Mouse (Mus musculus) cerebellum, adult 2 months (tissue): ENCODE data around the gene Fam208b. TPM values are rescaled to one million over a fixed set of nuclear protein-coding genes. Genes with fewer than 3 reads are reported as not detected.
A peak's percentile ranks its signal among the peaks of the same experiment; 100 is the strongest.

Source experiments
- DNase-seq, 2 experiments: peaks; one replicate each; pipeline ENCODE4 v3.0.0; 2021
- H3K27ac ChIP-seq: fragments of 200-500 bp; 2 replicates; pipeline ENCODE4 v1.5.1; 2012; ENCODE audit warnings: low read length, control low read depth, inconsistent platforms; ENCODE audit not compliant: insufficient read depth
- H3K27me3 ChIP-seq: fragments of 200-500 bp; 2 replicates; pipeline ENCODE4 v1.6.1; 2012; ENCODE audit warnings: inconsistent platforms, mild to moderate bottlenecking, low read length, moderate library complexity; ENCODE audit not compliant: control insufficient read depth, insufficient read depth
- H3K4me1 ChIP-seq: fragments of 200-500 bp; 2 replicates; pipeline ENCODE4 v1.6.1; 2011; ENCODE audit warnings: low read length; ENCODE audit not compliant: control insufficient read depth, insufficient read depth
- H3K4me3 ChIP-seq: fragments of 200-500 bp; replicated peaks from 2 replicates; pipeline ENCODE3; 2011; ENCODE audit warnings: mild to moderate bottlenecking, low read depth, low read length, control low read depth; ENCODE audit not compliant: insufficient read depth
- CTCF ChIP-seq: fragments of 200-500 bp; IDR thresholded peaks from 2 replicates; pipeline ENCODE4 v1.5.1; 2011; ENCODE audit warnings: low read depth, mild to moderate bottlenecking, control low read depth, low read length, moderate library complexity, borderline replicate concordance; ENCODE audit not compliant: insufficient read depth
- POLR2A ChIP-seq: fragments of 200-500 bp; IDR thresholded peaks from 2 replicates; pipeline ENCODE4 v1.6.1; 2011; ENCODE audit warnings: low read length, control low read depth, borderline replicate concordance; ENCODE audit not compliant: insufficient read depth
- WGBS: fragments of 180-500 bp; shearing (Covaris S2); methylation state at CpG from one replicate; pipeline ENCODE4 v1.1.7; 2018; 5-methylcytosine and 5-hydroxymethylcytosine counted together
- polyA plus RNA-seq: library from polyadenylated mRNA; depleted of rRNA; stranded (reverse); fragments of >200 nt; gene quantifications from 2 replicates; pipeline ENCODE4 v1.2.3, GENCODE M21; 2012

The Fam208b gene
- polyA plus RNA-seq, 1 experiment: 12.4 TPM

DNA sequence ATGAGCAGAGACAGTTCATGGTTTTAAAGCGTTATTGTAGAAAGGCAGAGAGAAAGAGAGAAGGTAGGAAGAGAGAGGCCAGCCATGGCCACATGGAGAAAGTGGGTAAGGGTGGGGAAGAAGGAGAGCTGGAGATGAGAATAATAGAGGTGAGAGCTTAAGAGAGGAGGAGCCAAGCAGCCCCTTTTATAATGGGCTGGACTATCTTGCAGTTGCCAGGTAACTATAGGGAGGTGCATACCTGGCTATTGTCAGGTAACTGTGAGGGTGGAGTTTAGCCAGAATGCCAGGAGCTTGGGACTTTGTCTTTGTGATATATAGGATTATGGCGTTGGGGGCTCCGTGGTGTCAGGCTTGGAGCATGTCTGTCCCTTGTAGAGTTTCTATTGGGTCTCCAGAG, 16.2 kb upstream of the Fam208b start:
- H3K27ac ChIP-seq: no peak overlapping the region
- no peak overlapping the region for H3K4me3 ChIP-seq
- 60% methylated on average over 3 of the region's 3 CpGs for WGBS
- no peaks in the 10 kb centered on the region for H3K4me1 ChIP-seq
- DNase-seq: no peak
- no peaks in the 10 kb centered on the region for H3K27me3 ChIP-seq
- TF ChIP-seq POLR2A (no peak), CTCF (no peak)

DNA sequence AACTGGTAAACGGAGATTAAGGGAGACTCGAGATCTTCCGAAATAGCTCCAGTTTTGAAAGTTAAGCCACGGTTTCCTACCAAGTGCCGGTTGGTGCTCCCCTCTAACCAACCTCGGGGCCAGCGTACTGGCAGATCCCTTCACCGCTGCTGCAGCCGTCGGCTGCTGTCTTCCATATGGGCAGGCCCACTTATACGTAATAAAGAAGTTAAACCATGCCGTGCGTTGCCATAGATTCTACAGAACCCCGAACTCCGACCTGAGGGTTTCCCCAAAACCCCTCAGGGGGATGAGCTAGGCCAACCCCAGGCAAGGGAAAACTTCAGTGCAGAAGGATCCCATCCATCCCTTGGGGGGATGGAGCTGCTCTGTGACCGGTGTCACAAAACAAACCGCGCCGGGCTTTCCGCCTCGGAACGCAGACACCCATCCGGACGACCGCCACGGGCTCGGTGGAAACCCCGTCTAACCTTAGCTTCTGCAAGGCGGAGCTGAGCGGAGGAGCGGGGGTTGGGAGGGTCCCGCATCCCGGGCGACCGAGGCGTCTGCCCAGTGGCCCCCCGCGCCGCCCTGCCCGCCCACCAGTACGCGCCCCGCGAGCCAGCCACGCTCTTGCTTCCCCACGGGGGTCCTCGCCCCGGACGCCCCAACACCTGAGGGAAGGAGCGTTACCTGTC, 652 bp downstream of the Fam208b start:
- under 1% methylated on average over 50 of the region's 50 CpGs for WGBS
- H3K4me3 ChIP-seq: peak overlapping the region; percentile 69
- no peaks in the 10 kb centered on the region for H3K27me3 ChIP-seq
- TF ChIP-seq POLR2A (no peak), CTCF (no peak)
- DNase-seq: no peak
- H3K27ac ChIP-seq: peak overlapping the region; percentile 20; the same call in 1 of the 2 replicates
- H3K4me1 ChIP-seq: no peaks in the 10 kb centered on the region

DNA sequence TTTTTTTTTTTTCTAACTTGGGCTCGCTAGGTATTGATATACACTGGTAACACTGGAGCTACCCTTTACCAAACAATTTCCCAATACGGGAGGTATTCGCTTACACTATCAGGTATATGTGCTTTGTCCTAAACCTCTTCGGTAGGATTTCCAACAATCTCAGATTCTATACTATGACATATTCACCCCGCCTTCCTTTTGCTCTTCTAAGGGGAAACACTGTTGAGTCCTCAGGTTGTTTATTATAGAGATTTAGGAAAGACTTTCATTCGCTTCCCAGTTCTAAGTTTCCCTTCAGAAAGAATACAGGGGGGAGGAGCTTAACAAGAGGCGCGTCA, 1.2 kb downstream of the Fam208b start:
- 23% methylated on average over 8 of the region's 8 CpGs for WGBS
- Histone ChIP-seq H3K27me3 (no peaks in the 10 kb centered on the region), H3K4me3 (peak overlapping the region; percentile 69), H3K27ac (no peak overlapping the region), H3K4me1 (no peaks in the 10 kb centered on the region)
- DNase-seq: no peak
- TF ChIP-seq CTCF (no peak), POLR2A (no peak)

DNA sequence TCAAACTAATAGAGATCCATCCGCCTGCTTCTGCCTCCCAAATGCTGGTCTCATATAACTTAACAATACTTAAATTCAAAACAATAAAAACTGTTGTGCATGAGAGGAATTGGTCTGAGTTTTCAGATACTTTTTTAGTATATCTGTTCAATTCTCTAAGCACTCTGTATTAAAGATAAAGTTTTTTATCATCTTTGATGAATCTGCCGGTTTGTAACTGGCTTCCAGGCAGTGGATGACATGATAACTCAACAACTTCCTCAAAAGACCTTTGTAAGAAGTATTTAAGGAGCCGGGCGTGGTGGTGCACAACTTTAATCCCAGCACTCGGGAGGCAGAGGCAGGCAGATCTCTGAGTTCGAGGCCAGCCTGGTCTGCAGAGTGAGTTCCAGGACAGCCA, 14.7 kb downstream of the Fam208b start:
- TF ChIP-seq CTCF (no peak), POLR2A (no peak)
- WGBS: 97% methylated on average over 6 of the region's 6 CpGs

DNA sequence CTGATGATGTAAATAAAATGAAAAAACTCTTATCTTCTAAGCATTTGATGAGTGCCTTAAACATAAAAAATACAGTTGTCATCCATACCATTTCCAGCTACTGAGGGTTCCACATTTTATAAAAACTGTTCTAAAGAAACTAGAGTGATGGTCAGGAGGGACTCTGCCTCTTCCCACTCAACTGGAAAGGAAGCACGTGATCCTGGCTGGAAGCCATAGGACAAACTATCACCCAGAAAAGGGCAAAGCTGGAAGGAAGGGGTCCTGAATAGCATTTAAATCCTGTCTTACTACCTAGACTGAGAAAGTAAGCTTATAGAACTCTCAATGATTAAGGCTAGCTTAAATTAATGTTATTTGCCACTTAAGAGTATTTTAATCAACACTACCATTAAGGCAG, 16.6 kb downstream of the Fam208b start:
- Histone ChIP-seq H3K4me1 (no peaks in the 10 kb centered on the region), H3K27me3 (no peaks in the 10 kb centered on the region), H3K27ac (no peak overlapping the region), H3K4me3 (no peak overlapping the region)
- WGBS: 43% methylated on average over 1 of the region's 1 CpGs
- TF ChIP-seq CTCF (no peak), POLR2A (no peak)
- no peak for DNase-seq

More for the DNA sequence above, 14.7 kb downstream of the Fam208b start:
- H3K4me1 ChIP-seq: no peaks in the 10 kb centered on the region
- DNase-seq: no peak
- H3K27ac ChIP-seq: no peak overlapping the region
- no peaks in the 10 kb centered on the region for H3K27me3 ChIP-seq
- H3K4me3 ChIP-seq: no peak overlapping the region

DNA sequence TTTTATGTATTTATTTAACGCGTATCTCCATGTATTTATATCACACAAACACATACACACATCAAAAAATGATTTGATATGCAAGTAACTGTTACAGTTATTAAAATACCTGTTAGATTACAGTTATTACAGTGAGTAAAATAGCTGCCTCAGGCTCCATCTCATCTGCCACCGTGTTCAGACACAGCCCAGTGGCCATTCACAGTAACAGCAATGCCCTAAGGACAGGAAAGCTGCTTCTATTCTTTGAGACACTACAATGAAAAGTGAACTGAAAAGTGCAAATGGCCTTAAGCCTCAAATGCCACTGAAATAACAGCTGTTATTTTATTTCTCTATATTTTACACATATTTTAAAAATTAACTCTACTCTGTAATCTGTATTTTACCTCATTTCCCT, 20.1 kb downstream of the Fam208b start:
- TF ChIP-seq CTCF: no peak; the same call in 1 of the 2 replicates
- TF ChIP-seq POLR2A: no peak
- 79% methylated on average over 3 of the region's 3 CpGs for WGBS

DNA sequence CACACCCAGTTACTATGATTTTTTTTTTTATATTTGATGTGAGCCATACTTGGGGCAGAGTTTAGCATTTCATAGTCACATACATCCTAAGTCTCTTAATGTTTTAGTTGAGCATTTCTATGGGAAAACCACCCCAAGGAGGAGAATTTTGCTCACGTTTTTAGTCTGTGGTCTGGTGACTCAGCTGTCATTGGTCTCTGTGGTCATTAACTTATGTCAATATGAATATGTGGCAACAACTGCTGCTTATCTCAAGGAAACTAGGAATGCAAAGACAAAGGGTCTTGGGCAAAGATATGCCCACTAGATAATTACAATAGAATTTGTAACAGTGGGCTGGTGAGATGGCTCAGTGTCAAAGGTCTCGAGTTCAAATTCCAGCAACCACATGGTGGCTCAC, 47.0 kb downstream of the Fam208b start:
- WGBS: 77% methylated on average over 2 of the region's 2 CpGs
- no peak for DNase-seq
- Histone ChIP-seq H3K4me1 (no peaks in the 10 kb centered on the region), H3K27me3 (no peaks in the 10 kb centered on the region), H3K27ac (no peak overlapping the region), H3K4me3 (no peak overlapping the region)
- TF ChIP-seq CTCF (no peak), POLR2A (no peak)

More for the DNA sequence above, 20.1 kb downstream of the Fam208b start:
- no peak for DNase-seq
- Histone ChIP-seq H3K27ac (no peak overlapping the region), H3K27me3 (no peaks in the 10 kb centered on the region), H3K4me1 (no peaks in the 10 kb centered on the region), H3K4me3 (no peak overlapping the region)

DNA sequence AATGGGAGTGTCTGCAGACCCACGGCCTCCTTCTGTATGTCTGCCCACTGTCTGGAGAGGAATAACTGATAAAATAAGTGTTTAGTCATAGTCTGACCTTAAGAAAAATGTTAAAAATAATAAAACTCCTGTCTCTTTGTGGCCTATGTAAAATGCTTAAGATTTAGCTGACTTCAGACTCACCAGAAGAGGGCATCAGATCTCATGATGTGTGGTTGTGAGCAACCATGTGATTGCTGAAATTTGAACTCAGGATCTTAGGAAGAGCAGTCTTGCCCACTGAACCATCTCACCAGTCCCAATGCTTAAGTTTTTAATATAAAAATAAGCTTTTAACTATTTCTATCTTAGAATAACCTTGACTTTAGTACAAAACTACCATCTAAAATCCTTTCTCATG, 47.8 kb downstream of the Fam208b start:
- 94% methylated on average over 1 of the region's 1 CpGs for WGBS
- H3K4me1 ChIP-seq: no peaks in the 10 kb centered on the region
- no peaks in the 10 kb centered on the region for H3K27me3 ChIP-seq

More for the DNA sequence above, 47.8 kb downstream of the Fam208b start:
- DNase-seq: no peak
- Histone ChIP-seq H3K27ac (no peak overlapping the region), H3K4me3 (no peak overlapping the region)
- no peak for TF ChIP-seq POLR2A
- TF ChIP-seq CTCF: no peak
